Mouse (Mus musculus): ENCODE measurements around the gene Arid1b.

DNA sequence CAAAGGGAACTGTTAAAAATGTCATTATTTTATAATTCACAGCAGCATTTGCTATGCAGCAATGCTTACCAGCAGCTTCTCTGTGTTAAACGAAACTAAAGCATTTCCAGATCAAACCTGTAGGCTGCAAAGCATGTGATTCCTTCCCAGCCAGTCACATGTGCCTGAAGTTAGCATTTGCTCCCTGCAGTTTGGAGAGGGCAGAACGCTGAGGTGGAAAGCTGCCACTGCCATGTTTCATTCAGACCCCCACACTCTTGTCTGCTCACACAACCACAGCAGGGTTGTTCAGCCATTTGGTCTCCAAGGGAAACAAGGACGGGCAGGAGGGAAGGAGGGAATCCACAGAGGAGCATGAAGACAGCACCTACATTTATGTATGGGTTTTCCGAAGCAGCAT, 73.1 kb downstream of the Arid1b start:
- TF ChIP-seq GATA1 (IDR thresholded peaks at IDR 0.05; ENCODE audit: low read length) (no peak), TAL1 (IDR thresholded peaks at IDR 0.05; ENCODE audit: low read length) (no peak)
